Mouse (Mus musculus): ENCODE measurements around the gene Tubgcp4. TPM values are rescaled to one million over a fixed set of nuclear protein-coding genes. Genes with fewer than 3 reads are reported as not detected.
A peak's percentile ranks its signal among the peaks of the same experiment; 100 is the strongest.

The Tubgcp4 gene
- total RNA-seq, 2 experiments from 2014 or later, result 39.0 to 42.3 TPM

DNA sequence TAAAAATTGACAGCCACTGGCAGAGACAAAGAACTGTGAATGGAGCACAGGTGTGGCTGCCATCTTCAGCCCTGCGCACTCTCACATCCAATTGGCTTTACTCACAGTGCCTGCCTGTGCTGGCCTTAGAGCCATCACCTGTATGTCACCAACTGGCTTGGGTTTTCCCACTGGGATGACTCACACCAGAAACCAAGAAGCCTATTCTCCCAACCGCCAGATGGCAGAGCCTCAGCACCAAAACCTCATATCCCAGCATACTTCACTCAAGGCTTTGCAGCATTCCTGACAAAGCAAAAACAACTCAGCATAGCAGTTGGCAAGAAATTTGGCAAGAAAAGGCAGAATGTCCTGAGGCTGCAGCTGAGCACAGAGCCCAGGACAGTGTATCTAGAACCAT lies 52.6 kb downstream of the Tubgcp4 start:
- DNase-seq (ENCODE audit: low spot score in 2 of 2), result peak; percentile 57 to 62
- TF ChIP-seq CTCF (conservative IDR thresholded peaks at IDR 0.05), result peak; percentile 76
- peak overlapping the region; percentile 82 for H3K27ac ChIP-seq
- no peak overlapping the region for H3K4me3 ChIP-seq

DNA sequence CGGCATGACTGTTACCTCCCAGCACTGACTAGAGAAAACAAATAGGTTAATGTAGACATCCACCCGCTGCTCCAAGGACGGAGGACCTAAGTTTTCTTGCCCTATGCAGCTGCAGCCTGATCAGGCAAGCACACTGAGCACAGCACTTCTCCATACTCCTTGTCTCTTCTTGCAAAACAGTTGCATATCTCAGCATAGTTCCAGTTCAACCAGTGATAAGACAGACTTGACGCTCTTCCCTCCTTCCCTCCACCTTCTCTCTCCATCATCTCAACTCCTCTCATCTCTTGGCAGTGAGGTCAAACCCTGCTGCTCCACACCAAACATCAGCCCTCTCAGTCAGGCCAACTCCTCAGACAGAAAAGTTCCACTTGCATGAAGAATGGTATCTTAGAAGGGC lies 57.7 kb downstream of the Tubgcp4 start:
- Histone ChIP-seq H3K4me3 (no peak overlapping the region), H3K27ac (no peak overlapping the region)
- DNase-seq (ENCODE audit: low spot score in 2 of 2), result no peak
- TF ChIP-seq CTCF (conservative IDR thresholded peaks at IDR 0.05), result no peak

DNA sequence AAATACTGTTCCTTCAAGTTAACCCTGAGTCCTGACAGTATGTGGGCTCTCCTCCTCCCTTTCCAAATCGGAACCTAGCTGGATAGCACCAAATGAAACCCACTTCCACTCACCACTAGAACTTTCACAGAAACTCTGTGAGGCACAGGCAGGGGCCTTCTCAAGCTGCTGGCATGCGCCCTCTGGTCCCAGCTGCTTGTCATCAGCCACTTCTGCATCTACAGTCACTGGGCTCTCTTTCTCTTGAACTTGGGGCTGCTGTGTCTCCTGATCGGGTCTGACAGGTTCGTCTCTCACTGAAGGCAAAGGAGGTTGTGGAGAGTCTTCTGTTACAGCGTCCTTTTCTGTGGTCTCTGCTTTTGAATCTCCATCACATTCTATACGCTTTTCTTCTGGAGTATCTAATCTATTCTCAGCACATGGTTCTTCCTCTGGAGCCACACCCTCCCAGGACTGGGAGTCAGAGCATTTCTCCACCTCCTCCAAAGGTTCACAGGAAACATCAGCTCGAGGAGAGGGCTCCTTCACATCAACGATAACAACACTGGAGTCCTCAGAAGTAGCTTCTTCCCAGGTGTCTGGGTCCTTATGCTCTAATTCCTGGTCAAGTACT lies 65.1 kb downstream of the Tubgcp4 start:
- Histone ChIP-seq H3K27ac (no peak overlapping the region), H3K4me3 (no peak overlapping the region)
- TF ChIP-seq CTCF (conservative IDR thresholded peaks at IDR 0.05), result no peak
- no peak for DNase-seq (ENCODE audit: low spot score in 2 of 2)

DNA sequence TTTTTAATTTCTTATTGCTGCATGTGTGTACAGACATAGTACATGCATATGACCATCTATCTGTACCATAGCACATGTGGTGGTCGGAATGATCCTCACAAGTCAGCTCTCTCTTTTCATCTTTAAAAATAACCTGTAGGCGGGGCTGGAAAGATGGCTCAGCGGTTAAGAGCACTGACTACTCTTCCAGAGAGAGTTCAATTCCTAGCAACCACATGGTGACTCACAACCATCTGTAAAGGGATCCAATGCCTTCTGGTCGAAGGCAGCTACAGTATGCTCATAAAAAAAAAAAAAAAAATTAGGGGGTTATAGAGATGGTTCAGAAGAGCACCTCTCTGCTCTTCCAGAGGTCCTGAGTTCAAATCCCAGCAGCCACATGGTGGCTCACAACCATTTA lies 69.0 kb downstream of the Tubgcp4 start:
- peak in 1 of 2 experiments; percentile 49 for DNase-seq (ENCODE audit: low spot score in 2 of 2)
- no peak for TF ChIP-seq CTCF (conservative IDR thresholded peaks at IDR 0.05)
- peak overlapping the region; percentile 59 for H3K27ac ChIP-seq
- no peak overlapping the region for H3K4me3 ChIP-seq

DNA sequence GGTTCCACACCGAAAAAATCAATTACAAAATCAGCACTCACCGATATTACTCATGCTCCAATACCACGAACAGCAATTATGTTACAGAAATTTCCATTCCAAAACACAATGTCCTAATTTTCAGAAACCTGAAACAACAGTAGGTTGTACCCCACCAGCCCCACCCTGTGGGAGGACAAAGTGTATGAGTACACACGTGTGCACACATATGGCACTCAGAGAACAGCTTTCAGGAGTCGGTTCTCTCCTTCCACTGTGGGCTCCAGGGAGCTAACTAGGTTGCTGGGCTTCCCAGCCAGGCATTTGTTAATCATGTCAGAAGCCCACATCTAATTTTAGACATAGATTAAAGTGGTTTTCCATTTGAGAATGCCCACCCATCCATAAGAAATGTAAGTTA lies 73.6 kb downstream of the Tubgcp4 start:
- Histone ChIP-seq H3K4me3 (no peak overlapping the region; the same call in 1 of the 2 replicates), H3K27ac (peak overlapping the region; percentile 85)
- TF ChIP-seq CTCF (conservative IDR thresholded peaks at IDR 0.05), result no peak
- peak; percentile 43 to 52 for DNase-seq (ENCODE audit: low spot score in 2 of 2)

Other genes with a start within 250 kb of the Tubgcp4 start
- 10 to 100 TPM; 44.7 to 48.0 TPM for gene Ubr1, start 199.9 kb upstream of the Tubgcp4 start, total RNA-seq (2021)
- 10 to 100 TPM; 26.2 to 26.6 TPM for gene Tmem62, start 193.6 kb upstream of the Tubgcp4 start, total RNA-seq (2021)
- 10 to 100 TPM; 57.8 to 58.8 TPM for gene Ccndbp1, start 162.3 kb upstream of the Tubgcp4 start, total RNA-seq (2021)
- gene Epb42, start 133.6 kb upstream of the Tubgcp4 start, total RNA-seq (2021), result not detected
- not detected for gene Tgm5, start 84.8 kb upstream of the Tubgcp4 start, total RNA-seq (2021)
- under 1 TPM in 1 of 2 experiments, not detected in 1; 0.33 TPM for gene Tgm7, start 60.9 kb upstream of the Tubgcp4 start, total RNA-seq (2021)
- gene Adal, start 30.2 kb upstream of the Tubgcp4 start, total RNA-seq (2021), result 10 to 100 TPM; 17.6 to 17.9 TPM
- gene Lcmt2, start 30.0 kb upstream of the Tubgcp4 start, total RNA-seq (2021), result 1 to 10 TPM; 8.3 to 9.6 TPM
- 1 to 10 TPM; 5.0 to 6.6 TPM for gene Zscan29, start 471 bp downstream of the Tubgcp4 start, total RNA-seq (2021)
- 100 to 1,000 TPM; 148 to 162 TPM for gene Trp53bp1, start 100.8 kb downstream of the Tubgcp4 start, total RNA-seq (2021)
- 100 to 1,000 TPM; 622 to 629 TPM for gene Map1a, start 118.9 kb downstream of the Tubgcp4 start, total RNA-seq (2021)
- 100 to 1,000 TPM; 106 to 110 TPM for gene Ppip5k1, start 184.7 kb downstream of the Tubgcp4 start, total RNA-seq (2021)
- gene Ckmt1, start 187.1 kb downstream of the Tubgcp4 start, total RNA-seq (2021), result 100 to 1,000 TPM; 360 to 396 TPM
- under 1 TPM; 0.46 to 0.69 TPM for gene Strc, start 216.5 kb downstream of the Tubgcp4 start, total RNA-seq (2021)
- gene Pdia3, start 243.1 kb downstream of the Tubgcp4 start, total RNA-seq (2021), result 100 to 1,000 TPM; 170 to 193 TPM
- 1 to 10 TPM; 5.3 TPM for gene Catsper2, start 243.1 kb downstream of the Tubgcp4 start, total RNA-seq (2021)

Measured in layer of hippocampus, adult 2 months (tissue).